Mouse (Mus musculus) E14TG2a.4 (cell line): Measurements from ENCODE around the gene Dgkb.

Experiments
- CTCF ChIP-seq: conservative IDR thresholded peaks from 2 replicates; pipeline ENCODE4 v1.5.1; 2014; ENCODE audit warnings: low read length
- NANOG ChIP-seq: IDR thresholded peaks from 2 replicates; pipeline ENCODE4 v1.6.1; 2014; ENCODE audit warnings: borderline replicate concordance, low read length, mixed read lengths

GRCm38 (mm10) chr12:38123524-38123923 lies 306.0 kb downstream of the Dgkb start:
- peak; percentile 8; the same call in 1 of the 2 replicates for TF ChIP-seq CTCF
- TF ChIP-seq NANOG: no peak
